Mouse (Mus musculus) lung, postnatal 0 days (tissue): ENCODE data around the gene Fam149b.

Experiments
- CTCF ChIP-seq: IDR thresholded peaks from 2 replicates; pipeline ENCODE4 v1.5.1; 2016; ENCODE audit warnings: antibody characterized with exemption, mild to moderate bottlenecking
- EP300 ChIP-seq: IDR thresholded peaks from 2 replicates; pipeline ENCODE4 v1.6.1; 2016; ENCODE audit warnings: antibody characterized with exemption, mild to moderate bottlenecking, control low read depth

DNA sequence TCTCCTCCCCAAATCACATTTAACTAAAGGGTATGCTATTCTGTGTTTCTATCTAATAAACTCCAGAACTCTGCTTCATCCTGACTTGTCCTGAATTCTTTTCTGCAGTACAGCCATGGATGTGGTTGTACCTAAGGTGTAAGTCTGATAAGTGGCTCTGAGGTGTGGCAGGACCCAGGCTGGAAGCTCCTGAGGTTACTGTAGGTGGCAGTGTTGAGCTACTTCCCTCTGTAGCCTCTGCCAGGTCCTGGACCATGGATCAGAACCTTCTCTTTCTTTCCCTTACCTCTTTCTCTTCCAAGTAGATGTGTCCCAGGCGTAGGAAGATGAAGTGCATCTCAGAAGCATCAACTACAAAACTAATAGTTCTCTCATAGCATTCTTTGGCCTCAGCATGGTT lies 52.1 kb downstream of the Fam149b start:
- TF ChIP-seq EP300 (no peak), CTCF (peak; percentile 70)
